Mouse (Mus musculus) kidney, postnatal 0 days (tissue): ENCODE results near the gene Tnfrsf1a. TPM values are rescaled to one million over a fixed set of nuclear protein-coding genes. Genes with fewer than 3 reads are reported as not detected.

Experiments
- ATAC-seq: fragments of 200-750 bp; cut with Nextera tagmentation; replicated peaks from 2 replicates; pipeline ENCODE4 v1.8.0; 2017; ENCODE audit warnings: low read depth, moderate number of reproducible peaks, moderate TSS enrichment, moderate library complexity; ENCODE audit not compliant: low FRiP score
- DNase-seq: peaks from one replicate; pipeline ENCODE4 v3.0.0-alpha.2; 2016; ENCODE audit warnings: low spot score
- H3K27ac ChIP-seq: fragments of 300-500 bp; sonication (generic); 2 replicates; pipeline ENCODE4 v1.5.1; 2014; ENCODE audit warnings: mild to moderate bottlenecking
- H3K27me3 ChIP-seq: fragments of 300-500 bp; sonication (generic); 2 replicates; pipeline ENCODE4 v1.6.1; 2014; ENCODE audit warnings: low read length, mixed read lengths; ENCODE audit not compliant: insufficient read depth
- H3K36me3 ChIP-seq: fragments of 300-500 bp; sonication (generic); 2 replicates; pipeline ENCODE4 v1.6.1; 2014; ENCODE audit warnings: low read length, mixed read lengths; ENCODE audit not compliant: insufficient read depth
- H3K4me1 ChIP-seq: fragments of 300-500 bp; sonication (generic); replicated peaks from 2 replicates; pipeline ENCODE4 v1.6.1; 2014; ENCODE audit warnings: antibody characterized with exemption, low read length, mixed read lengths; ENCODE audit not compliant: insufficient read depth
- H3K4me2 ChIP-seq: fragments of 300-500 bp; sonication (generic); 2 replicates; pipeline ENCODE4 v1.6.1; 2014; ENCODE audit warnings: mild to moderate bottlenecking, low read length, moderate library complexity, mixed read lengths
- H3K4me3 ChIP-seq: fragments of 300-500 bp; sonication (generic); replicated peaks from 2 replicates; pipeline ENCODE4 v1.5.1; 2014; ENCODE audit warnings: low read depth, low read length
- H3K9ac ChIP-seq: fragments of 300-500 bp; sonication (generic); 2 replicates; pipeline ENCODE4 v1.6.1; 2014; ENCODE audit warnings: low read depth, low read length
- H3K9me3 ChIP-seq: fragments of 300-500 bp; sonication (generic); replicated peaks from 2 replicates; pipeline ENCODE4 v1.6.1; 2016; ENCODE audit warnings: low read length, inconsistent platforms, mixed read lengths
- CTCF ChIP-seq: IDR thresholded peaks from 2 replicates; pipeline ENCODE4 v1.5.1; 2016; ENCODE audit warnings: antibody characterized with exemption, low read depth, mild to moderate bottlenecking, moderate library complexity
- whole genome bisulfite sequencing: fragments of 180-500 bp; shearing (Covaris S2); extraction: QIAGEN DNeasy Blood & Tissue Kit; methylation state at CpG from one replicate; pipeline ENCODE4 v1.1.7; 2014; 5-methylcytosine and 5-hydroxymethylcytosine counted together
- polyA plus RNA-seq: library from polyadenylated mRNA; unstranded; fragments of >200 nt; fragmentation: Nextera tagmentation; extraction: Ambion mirVana; gene quantifications from 2 replicates; pipeline ENCODE4 v1.2.1, GENCODE M21; 2015

Tnfrsf1a gene
- polyA plus RNA-seq, 1 experiment from 2014 or later: 77.9 TPM

GRCm38 (mm10) chr6:125333112-125333899 is 15.9 kb upstream of the Tnfrsf1a start:
- Histone ChIP-seq H3K27ac (no peak overlapping the region), H3K4me2 (no peak overlapping the region), H3K4me3 (no peak overlapping the region), H3K9ac (no peak overlapping the region), H3K4me1 (0 out of 2 replicates have a peak, but pooled peaks cover 4% of the 10 kb centered on the region), H3K36me3 (no peaks in the 10 kb centered on the region), H3K27me3 (no peaks in the 10 kb centered on the region), H3K9me3 (no peaks in the 10 kb centered on the region)
- ATAC-seq (no peak), DNase-seq (no peak)
- 77% methylated on average over 14 of the region's 14 CpGs for WGBS
- no peak for TF ChIP-seq CTCF

GRCm38 (mm10) chr6:125334356-125334755 is 14.8 kb upstream of the Tnfrsf1a start:
- H3K27ac ChIP-seq: no peak overlapping the region
- DNase-seq: no peak
- H3K4me3 ChIP-seq: no peak overlapping the region
- H3K4me2 ChIP-seq: no peak overlapping the region
- H3K27me3 ChIP-seq: no peaks in the 10 kb centered on the region
- ATAC-seq: no peak
- H3K36me3 ChIP-seq: no peaks in the 10 kb centered on the region
- H3K4me1 ChIP-seq: 0 out of 2 replicates have a peak, but pooled peaks cover 4% of the 10 kb centered on the region
- H3K9me3 ChIP-seq: no peaks in the 10 kb centered on the region
- no peak overlapping the region for H3K9ac ChIP-seq
- 59% methylated on average over 2 of the region's 2 CpGs for WGBS
- TF ChIP-seq CTCF: no peak

- no peaks in the 10 kb centered on the region for H3K27me3 ChIP-seq
- no peak overlapping the region for H3K4me2 ChIP-seq
- no peak for ATAC-seq
- H3K9ac ChIP-seq: no peak overlapping the region
- no peak overlapping the region for H3K27ac ChIP-seq
- 69% methylated on average over 9 of the region's 9 CpGs for WGBS
- DNase-seq: no peak
- no peaks in the 10 kb centered on the region for H3K9me3 ChIP-seq
- H3K36me3 ChIP-seq: no peaks in the 10 kb centered on the region
- H3K4me1 ChIP-seq: 0 out of 2 replicates have a peak, but pooled peaks cover 3% of the 10 kb centered on the region
- no peak for TF ChIP-seq CTCF
- H3K4me3 ChIP-seq: no peak overlapping the region
These were observed 10.1 kb upstream of the Tnfrsf1a start for GRCm38 (mm10) chr6:125338791-125339660.

- 58% methylated on average over 5 of the region's 5 CpGs for WGBS
- TF ChIP-seq CTCF: no peak
- H3K36me3 ChIP-seq: no peaks in the 10 kb centered on the region
- ATAC-seq (no peak), DNase-seq (no peak)
- no peaks in the 10 kb centered on the region for H3K9me3 ChIP-seq
- peak overlapping the region; percentile 40; the same call in 1 of the 2 replicates for H3K27ac ChIP-seq
- H3K4me2 ChIP-seq: no peak overlapping the region
- no peak overlapping the region for H3K9ac ChIP-seq
- 0 out of 2 replicates have a peak, but pooled peaks cover 6% of the 10 kb centered on the region for H3K4me1 ChIP-seq
- H3K27me3 ChIP-seq: no peaks in the 10 kb centered on the region
- H3K4me3 ChIP-seq: no peak overlapping the region
These were observed 8.9 kb upstream of the Tnfrsf1a start for GRCm38 (mm10) chr6:125340244-125340643.

DNA sequence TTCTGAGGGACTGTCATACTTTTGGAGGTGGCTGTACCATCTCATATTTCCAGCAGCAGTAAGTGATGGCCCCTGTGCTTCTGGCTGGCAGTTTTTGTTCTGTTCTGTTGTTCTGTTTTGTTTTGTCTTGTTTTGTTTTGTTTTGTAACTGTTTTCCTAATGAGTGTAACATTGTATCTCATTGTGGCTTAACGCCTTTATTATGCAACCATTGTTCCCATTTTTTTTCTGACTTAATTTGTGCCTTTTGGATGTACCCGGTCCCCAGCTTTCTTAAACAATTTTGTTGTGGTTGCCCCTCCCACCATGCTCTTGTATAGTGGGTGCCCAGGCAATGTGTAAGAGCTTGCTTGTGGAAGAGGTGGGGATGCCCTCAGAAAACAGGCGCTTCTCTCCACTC is 7.0 kb upstream of the Tnfrsf1a start:
- H3K36me3 ChIP-seq: no peaks in the 10 kb centered on the region
- H3K4me1 ChIP-seq: 0 out of 2 replicates have a peak, but pooled peaks cover 6% of the 10 kb centered on the region
- no peak overlapping the region for H3K9ac ChIP-seq
- no peaks in the 10 kb centered on the region for H3K27me3 ChIP-seq
- TF ChIP-seq CTCF: no peak
- no peak overlapping the region for H3K27ac ChIP-seq
- no peak overlapping the region for H3K4me3 ChIP-seq
- no peak for ATAC-seq
- no peak overlapping the region for H3K4me2 ChIP-seq
- 81% methylated on average over 3 of the region's 3 CpGs for WGBS
- no peaks in the 10 kb centered on the region for H3K9me3 ChIP-seq
- DNase-seq: no peak

- no peak for DNase-seq
- no peaks in the 10 kb centered on the region for H3K36me3 ChIP-seq
- H3K4me3 ChIP-seq: no peak overlapping the region
- TF ChIP-seq CTCF: no peak
- no peaks in the 10 kb centered on the region for H3K27me3 ChIP-seq
- 11% methylated on average over 8 of the region's 8 CpGs for WGBS
- no peak overlapping the region for H3K4me2 ChIP-seq
- peaks cover 11% of the 10 kb centered on the region; the same call in 1 of the 2 replicates for H3K4me1 ChIP-seq
- H3K9ac ChIP-seq: no peak overlapping the region
- no peaks in the 10 kb centered on the region for H3K9me3 ChIP-seq
- peak overlapping the region; percentile 36; the same call in 1 of the 2 replicates for H3K27ac ChIP-seq
- no peak for ATAC-seq
These were observed 5.1 kb upstream of the Tnfrsf1a start for GRCm38 (mm10) chr6:125344084-125344483.
